Mouse (Mus musculus): ENCODE measurements around the gene Slc26a10.

GRCm38 (mm10) chr10:127135118-127135836, 45.2 kb downstream of the Slc26a10 start:
- TF ChIP-seq CTCF (conservative IDR thresholded peaks at IDR 0.05; ENCODE audit: low read length), result no peak
- no peak for TF ChIP-seq POU5F1 (IDR thresholded peaks at IDR 0.05; ENCODE audit: borderline replicate concordance, low read length)
- no peak for TF ChIP-seq NANOG (IDR thresholded peaks at IDR 0.05; ENCODE audit: borderline replicate concordance, low read length)
